Mouse (Mus musculus) liver, adult 2 months (tissue): ENCODE measurements around the gene Cc2d1a.

Experiments
- CTCF ChIP-seq: fragments of 200-500 bp; IDR thresholded peaks from 2 replicates; pipeline ENCODE4 v1.5.1; 2011; ENCODE audit warnings: low read depth, low read length, control low read depth
- POLR2A ChIP-seq: fragments of 200-500 bp; IDR thresholded peaks from 2 replicates; pipeline ENCODE4 v1.6.1; 2011; ENCODE audit warnings: low read length, control low read depth; ENCODE audit not compliant: insufficient read depth; ENCODE audit errors: extremely low read depth

DNA sequence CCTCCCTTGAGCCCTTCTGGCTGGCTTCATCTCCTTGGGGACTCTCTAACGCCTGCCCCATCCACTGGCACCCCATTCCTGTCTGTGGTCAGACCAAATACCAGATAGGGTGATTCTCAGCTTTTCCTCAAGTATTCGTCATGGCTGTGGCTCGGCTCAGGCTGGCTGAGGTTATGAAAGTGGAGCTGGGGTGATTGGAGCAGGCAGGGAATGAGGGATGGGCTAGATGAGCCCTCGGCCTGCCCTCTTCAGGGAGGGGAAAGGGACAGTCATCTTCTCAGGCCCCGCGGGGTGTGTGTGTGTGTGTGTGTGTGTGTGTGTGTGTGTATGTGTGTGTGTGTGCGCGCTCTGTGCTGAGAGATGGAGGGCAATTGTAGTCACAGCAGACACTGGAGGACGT is 22.1 kb downstream of the Cc2d1a start, which contains the start of gene Podnl1:
- TF ChIP-seq CTCF (no peak), POLR2A (no peak)
